Mouse (Mus musculus): ENCODE data around the gene Elp1.

The Elp1 gene

DNA sequence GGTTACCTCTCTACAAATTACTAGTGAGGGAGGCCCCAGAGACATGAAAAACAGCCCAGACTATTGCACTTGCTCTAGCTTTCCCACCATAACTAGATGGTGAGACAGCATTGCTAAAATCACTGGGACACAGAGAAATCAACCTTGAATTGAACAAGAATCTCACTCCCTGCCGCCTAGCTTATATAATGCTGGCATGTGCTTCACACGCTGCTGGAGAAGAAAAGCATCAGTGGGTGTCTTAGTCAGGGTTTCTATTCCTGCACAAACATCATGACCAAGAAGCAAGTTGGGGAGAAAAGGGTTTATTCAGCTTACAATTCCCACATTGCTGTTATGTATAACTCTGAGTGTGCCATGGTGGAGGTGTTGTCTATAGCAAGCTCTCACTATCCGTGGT, 89.0 kb downstream of the Elp1 start:
- Histone ChIP-seq H3K27me3 (ENCODE audit: control insufficient read depth, insufficient read depth, low read length, poor library complexity, severe bottlenecking) (no peaks in the 10 kb centered on the region), H3K36me3 (ENCODE audit: control insufficient read depth, insufficient read depth, low read length, poor library complexity, severe bottlenecking) (no peaks in the 10 kb centered on the region)
- DNase-seq (ENCODE audit: low read depth, low spot score), result no peak

DNA sequence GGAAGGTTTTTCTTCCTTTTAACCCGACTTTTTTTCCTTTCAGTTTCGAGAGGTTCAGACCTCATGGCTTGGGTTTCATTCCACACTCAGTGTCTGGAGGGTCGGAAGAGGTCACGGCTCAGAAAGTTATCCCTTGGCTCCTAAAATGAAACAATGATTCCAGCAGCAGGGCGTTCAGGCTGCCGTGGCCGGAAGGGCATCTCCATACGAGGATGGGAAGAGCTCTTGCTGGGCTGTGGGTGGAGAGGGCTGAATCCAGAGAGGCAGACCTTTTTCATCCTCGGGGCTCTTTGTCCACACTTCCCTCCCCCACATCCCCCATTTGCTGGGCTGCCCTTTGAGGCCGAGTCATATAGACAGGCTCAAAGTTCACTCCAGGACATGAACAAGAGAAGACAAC, 99.9 kb downstream of the Elp1 start:
- H3K27me3 ChIP-seq (ENCODE audit: control insufficient read depth, insufficient read depth, low read length, poor library complexity, severe bottlenecking), result no peaks in the 10 kb centered on the region
- no peak for DNase-seq (ENCODE audit: low read depth, low spot score)

More for the DNA sequence above, 99.9 kb downstream of the Elp1 start:
- no peaks in the 10 kb centered on the region for H3K36me3 ChIP-seq (ENCODE audit: control insufficient read depth, insufficient read depth, low read length, poor library complexity, severe bottlenecking)
